Mouse (Mus musculus) kidney, adult 2 months (tissue): ENCODE measurements at regions not wholly inside any gene's neighbourhood (a gene's known extent, or its start where the extent isn't known, plus 50 kb on each side); places are given as distances from the start of the nearest gene placed in this dataset.
A peak's percentile ranks its signal among the peaks of the same experiment; 100 is the strongest.

Experiments
- DNase-seq: peaks from one replicate; pipeline ENCODE4 v3.0.0; 2021
- H3K27ac ChIP-seq: fragments of 200-500 bp; 2 replicates; pipeline ENCODE4 v1.5.1; 2012; ENCODE audit warnings: low read depth, low read length, control low read depth, inconsistent platforms; ENCODE audit not compliant: insufficient read depth
- H3K27me3 ChIP-seq: fragments of 200-500 bp; replicated peaks from 2 replicates; pipeline ENCODE4 v1.6.1; 2012; ENCODE audit warnings: mild to moderate bottlenecking, moderate library complexity, low read length, inconsistent platforms; ENCODE audit not compliant: control insufficient read depth, insufficient read depth
- H3K36me3 ChIP-seq: fragments of 200-500 bp; 2 replicates; pipeline ENCODE4 v1.6.1; 2012; ENCODE audit warnings: mild to moderate bottlenecking, moderate library complexity, low read length, inconsistent platforms; ENCODE audit not compliant: control insufficient read depth, insufficient read depth
- H3K4me1 ChIP-seq: fragments of 200-500 bp; 2 replicates; pipeline ENCODE4 v1.6.1; 2011; ENCODE audit warnings: low read length; ENCODE audit not compliant: control insufficient read depth, insufficient read depth
- H3K4me3 ChIP-seq: fragments of 200-500 bp; 2 replicates; pipeline ENCODE4 v1.5.1; 2011; ENCODE audit warnings: mild to moderate bottlenecking, low read depth, low read length, control low read depth; ENCODE audit not compliant: insufficient read depth
- CTCF ChIP-seq: fragments of 200-500 bp; conservative IDR thresholded peaks from 2 replicates; pipeline ENCODE4 v1.5.1; 2011; ENCODE audit warnings: low read depth, mild to moderate bottlenecking, control low read depth, low read length, moderate library complexity, mixed read lengths; ENCODE audit not compliant: insufficient read depth, insufficient read length
- POLR2A ChIP-seq: fragments of 200-500 bp; IDR thresholded peaks from one replicate; pipeline ENCODE4 v1.6.1; 2011; ENCODE audit warnings: low read depth, low read length, control low read depth
- WGBS: fragments of 180-500 bp; shearing (Covaris S2); methylation state at CpG from one replicate; pipeline ENCODE4 v1.1.7; 2018; 5-methylcytosine and 5-hydroxymethylcytosine counted together

DNA sequence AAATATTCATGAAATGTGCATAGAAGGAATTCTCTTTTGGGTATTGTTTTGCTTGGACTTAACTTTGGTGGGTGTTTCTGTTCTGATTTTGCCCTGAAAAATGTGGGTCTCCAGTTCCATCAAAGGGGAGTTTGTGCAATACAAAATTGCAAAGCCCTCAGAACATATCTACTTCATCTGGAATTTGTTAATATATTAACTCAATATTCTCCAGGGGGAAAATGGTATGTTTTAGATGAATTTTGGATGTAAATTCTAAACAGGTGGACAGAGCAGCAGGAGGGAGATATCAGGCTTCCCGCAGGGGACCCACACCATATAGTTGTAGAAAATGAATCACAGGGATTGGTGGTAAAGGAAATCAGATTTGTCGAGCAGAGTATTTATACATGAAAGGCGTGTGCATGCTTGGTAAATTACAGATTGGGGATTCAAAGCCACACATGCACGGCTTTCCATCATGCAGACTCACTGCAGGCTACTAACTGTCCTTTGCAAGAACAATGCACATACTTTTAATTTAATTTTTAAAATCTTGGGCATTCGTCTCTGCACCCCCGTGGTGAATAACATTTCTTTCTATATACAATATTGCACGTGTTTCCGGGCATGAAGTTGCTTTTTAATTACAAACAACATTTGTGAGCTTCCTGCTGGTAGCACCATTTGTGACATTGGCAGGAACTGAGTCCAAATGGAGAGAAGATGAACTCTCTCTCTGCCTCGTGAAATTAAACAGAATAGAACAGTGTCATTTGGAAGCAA, 104.8 kb upstream of the Adgrl4 start:
- Histone ChIP-seq H3K4me1 (no peaks in the 10 kb centered on the region), H3K4me3 (no peak overlapping the region), H3K36me3 (no peaks in the 10 kb centered on the region), H3K27ac (no peak overlapping the region), H3K27me3 (no peaks in the 10 kb centered on the region)
- no peak for DNase-seq
- WGBS = 76% methylated on average over 9 of the region's 9 CpGs
- TF ChIP-seq CTCF (no peak), POLR2A (no peak)

DNA sequence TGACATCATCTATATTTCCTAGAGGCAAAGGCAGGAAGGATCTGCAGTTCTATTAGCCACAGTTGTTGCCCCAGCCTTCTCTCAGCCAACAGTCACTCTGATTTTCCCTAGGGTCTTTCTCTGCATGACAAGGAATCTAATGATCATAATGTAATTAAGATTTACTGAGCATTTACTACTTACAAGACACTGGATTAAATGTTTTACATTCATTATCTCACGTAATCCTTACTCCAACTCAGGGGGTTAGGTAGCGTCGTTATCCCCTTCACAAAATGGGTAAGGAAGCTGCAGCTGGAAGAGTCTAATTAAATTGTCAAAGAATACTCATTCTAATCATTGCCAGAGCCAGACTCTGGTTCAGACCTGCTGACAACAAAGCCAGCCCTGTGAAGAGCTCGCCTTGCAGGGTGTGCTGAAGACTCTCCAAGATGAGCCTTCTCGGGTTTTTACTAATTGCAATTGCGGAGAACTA, 103.8 kb upstream of the Adgrl4 start:
- Histone ChIP-seq H3K4me3 (no peak overlapping the region), H3K27ac (no peak overlapping the region), H3K4me1 (no peaks in the 10 kb centered on the region), H3K36me3 (no peaks in the 10 kb centered on the region), H3K27me3 (no peaks in the 10 kb centered on the region)
- no peak for DNase-seq
- 54% methylated on average over 6 of the region's 6 CpGs for WGBS
- TF ChIP-seq CTCF (no peak), POLR2A (no peak)

DNA sequence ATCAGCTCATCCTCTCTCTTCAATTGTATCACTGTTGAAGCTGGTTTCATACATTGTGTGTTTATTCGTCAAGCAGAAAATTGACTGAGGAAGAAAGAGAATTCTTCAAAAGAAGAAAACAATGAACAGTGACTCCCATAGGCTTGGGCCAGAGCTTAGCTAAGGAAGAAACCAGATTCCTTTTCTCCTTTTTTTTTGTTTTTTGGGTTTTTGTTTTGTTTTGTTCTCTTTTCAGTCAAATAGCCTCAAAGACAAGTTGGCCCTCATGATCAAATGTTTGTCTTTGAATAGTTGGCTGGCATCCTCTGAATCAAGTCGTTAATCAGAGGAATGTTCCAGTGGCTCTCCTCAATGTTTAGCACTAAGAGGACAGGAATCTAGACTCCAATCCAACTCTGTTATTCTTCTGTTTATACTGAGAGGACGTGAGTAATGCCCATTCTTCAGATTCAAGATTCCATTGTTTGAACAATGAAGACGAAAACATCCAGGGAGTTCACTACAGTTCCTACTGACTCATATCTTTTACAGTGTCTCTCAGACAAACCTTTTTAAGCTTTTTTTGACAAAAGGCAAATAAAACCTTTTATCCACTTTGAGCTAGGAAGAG, 86.1 kb upstream of the Adgrl4 start:
- WGBS = 52% methylated on average over 4 of the region's 4 CpGs
- Histone ChIP-seq H3K27me3 (no peaks in the 10 kb centered on the region), H3K4me1 (0 out of 2 replicates have a peak, but pooled peaks cover 2% of the 10 kb centered on the region), H3K36me3 (no peaks in the 10 kb centered on the region), H3K4me3 (no peak overlapping the region), H3K27ac (peak overlapping the region; percentile 50; the same call in 1 of the 2 replicates)
- TF ChIP-seq POLR2A (no peak), CTCF (no peak)
- no peak for DNase-seq

DNA sequence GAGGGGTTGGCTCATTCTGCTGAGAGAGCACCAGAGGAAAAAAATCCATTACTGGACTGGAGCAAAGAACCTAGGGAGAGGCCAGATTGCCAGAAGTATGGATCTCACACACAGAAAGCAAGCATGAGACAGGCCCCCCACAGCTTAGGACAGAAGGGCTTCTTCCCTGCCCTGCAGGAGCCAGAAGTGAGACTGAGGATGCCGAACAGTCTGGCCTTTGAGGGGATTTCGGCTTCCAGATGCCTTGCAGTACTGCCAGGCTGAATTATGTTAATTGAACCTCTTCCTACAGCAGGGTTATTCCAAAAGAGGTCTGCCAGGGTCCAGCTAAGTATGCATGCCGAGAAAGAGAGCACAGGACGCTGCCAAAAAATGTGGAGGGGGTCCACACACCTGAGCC, 71.4 kb upstream of the Adgrl4 start:
- Histone ChIP-seq H3K4me3 (no peak overlapping the region), H3K27ac (no peak overlapping the region), H3K27me3 (no peaks in the 10 kb centered on the region), H3K36me3 (no peaks in the 10 kb centered on the region), H3K4me1 (no peaks in the 10 kb centered on the region)
- WGBS = 83% methylated on average over 4 of the region's 4 CpGs
- TF ChIP-seq CTCF = no peak
- TF ChIP-seq POLR2A = no peak
- DNase-seq = no peak

DNA sequence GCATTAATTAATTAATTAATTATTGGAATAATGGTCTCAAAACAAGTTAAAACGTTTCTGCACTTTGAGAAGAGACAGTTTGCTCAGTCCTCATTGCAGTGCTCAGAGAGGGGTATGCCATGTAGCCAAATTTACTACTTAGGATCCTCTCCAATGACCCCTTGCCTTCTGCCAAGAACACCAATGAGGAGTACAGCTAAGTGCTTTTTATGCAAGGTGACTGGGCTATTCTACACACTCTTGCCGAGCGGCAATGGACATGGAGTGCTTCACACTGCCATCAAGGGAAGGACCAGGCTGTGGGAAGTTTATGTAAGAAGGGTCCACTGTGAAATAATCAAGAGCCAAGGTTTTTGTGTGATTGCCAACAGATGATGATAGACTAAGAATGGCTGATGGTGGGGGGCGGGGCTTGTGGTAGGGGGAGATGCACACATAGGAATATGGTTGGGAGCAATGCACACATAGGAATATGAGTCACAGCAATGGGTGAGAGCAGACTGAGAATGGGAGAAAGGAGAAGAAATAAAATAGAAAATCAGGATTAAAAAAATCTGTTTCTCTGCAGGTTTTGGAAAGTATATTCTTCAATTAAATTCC, 70.9 kb upstream of the Adgrl4 start:
- H3K27me3 ChIP-seq = no peaks in the 10 kb centered on the region
- H3K36me3 ChIP-seq = no peaks in the 10 kb centered on the region
- WGBS = 84% methylated on average over 4 of the region's 4 CpGs
- H3K4me1 ChIP-seq = no peaks in the 10 kb centered on the region
- TF ChIP-seq CTCF = no peak
- no peak for TF ChIP-seq POLR2A
- no peak overlapping the region for H3K27ac ChIP-seq
- H3K4me3 ChIP-seq = no peak overlapping the region
- DNase-seq = no peak

DNA sequence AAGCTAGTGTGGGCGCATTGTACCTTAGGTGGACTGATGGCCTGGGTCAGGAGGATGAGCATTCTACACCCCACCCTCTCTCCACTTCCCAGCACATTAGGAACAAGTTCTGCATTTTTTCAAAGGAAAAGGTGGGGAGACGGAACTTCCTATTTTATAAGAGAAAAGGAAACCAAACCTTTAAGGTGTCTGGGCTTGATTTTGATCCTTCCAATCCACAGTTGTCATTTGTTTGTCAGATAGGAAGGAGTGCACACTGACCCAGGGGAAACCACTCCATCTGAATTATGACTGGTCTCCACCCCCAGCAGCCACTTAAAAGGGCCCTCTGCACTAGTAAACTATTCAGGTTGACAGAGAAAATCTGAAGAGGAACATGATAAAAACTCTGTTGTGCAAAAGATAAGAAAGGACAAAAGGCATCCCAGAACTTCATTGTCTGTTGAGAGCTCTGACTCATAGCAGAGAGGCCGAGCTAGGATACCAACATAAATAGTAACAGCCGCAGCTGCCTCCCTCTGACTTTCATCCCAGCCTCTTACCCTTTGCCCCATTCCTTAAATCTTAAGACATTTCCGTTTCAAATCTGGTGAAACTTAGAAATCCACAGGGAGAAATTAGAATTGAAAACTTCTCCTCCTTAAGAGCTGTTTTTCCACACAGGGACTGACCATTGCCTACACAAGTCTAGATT, 54.2 kb upstream of the Adgrl4 start:
- Histone ChIP-seq H3K4me3 (no peak overlapping the region), H3K27ac (no peak overlapping the region), H3K4me1 (no peaks in the 10 kb centered on the region), H3K27me3 (no peaks in the 10 kb centered on the region), H3K36me3 (no peaks in the 10 kb centered on the region)
- TF ChIP-seq POLR2A = no peak
- TF ChIP-seq CTCF = no peak
- peak; percentile 81 for DNase-seq
- WGBS = 52% methylated on average over 5 of the region's 5 CpGs

DNA sequence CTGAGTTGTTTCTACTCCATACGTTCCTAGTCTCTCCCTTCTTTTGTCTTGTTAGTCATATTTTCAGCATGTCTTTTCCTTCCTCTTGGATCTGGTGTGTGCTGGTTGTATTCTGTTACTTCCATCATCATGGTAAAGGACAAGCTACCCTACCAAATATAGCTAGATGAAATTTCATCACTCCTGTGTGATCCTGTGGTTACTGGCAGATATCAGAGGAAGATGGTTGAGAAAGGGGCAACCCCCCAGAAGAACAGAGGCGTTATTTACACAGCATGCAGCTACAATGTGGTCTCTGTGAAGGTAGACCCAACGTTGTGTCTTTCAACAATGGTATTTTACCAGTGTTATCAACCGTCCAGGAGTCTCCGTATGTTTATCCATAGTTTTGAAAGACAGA, 52.8 kb upstream of the Adgrl4 start:
- Histone ChIP-seq H3K27me3 (no peaks in the 10 kb centered on the region), H3K4me1 (no peaks in the 10 kb centered on the region), H3K36me3 (no peaks in the 10 kb centered on the region), H3K27ac (no peak overlapping the region), H3K4me3 (no peak overlapping the region)
- WGBS = 86% methylated on average over 5 of the region's 5 CpGs
- TF ChIP-seq POLR2A = no peak
- DNase-seq = no peak
